Mouse (Mus musculus) cortical plate, adult 2 months (tissue): ENCODE measurements around the gene Hdhd3. TPM values are rescaled to one million over a fixed set of nuclear protein-coding genes. Genes with fewer than 3 reads are reported as not detected.

ENCODE experiments used
- H3K27ac ChIP-seq: fragments of 200-500 bp; 2 replicates; pipeline ENCODE4 v1.5.1; 2012; ENCODE audit warnings: low read length, control low read depth, inconsistent platforms; ENCODE audit not compliant: insufficient read depth
- H3K4me1 ChIP-seq: fragments of 200-500 bp; 2 replicates; pipeline ENCODE4 v1.6.1; 2011; ENCODE audit warnings: low read length; ENCODE audit not compliant: control insufficient read depth, insufficient read depth
- H3K4me3 ChIP-seq: fragments of 200-500 bp; 2 replicates; pipeline ENCODE4 v1.5.1; 2011; ENCODE audit warnings: mild to moderate bottlenecking, low read length, control low read depth; ENCODE audit not compliant: insufficient read depth
- CTCF ChIP-seq: fragments of 200-500 bp; IDR thresholded peaks from 2 replicates; pipeline ENCODE4 v1.5.1; 2011; ENCODE audit warnings: mild to moderate bottlenecking, control low read depth, low read length; ENCODE audit not compliant: insufficient read depth; ENCODE audit errors: extremely low read depth
- POLR2A ChIP-seq: fragments of 200-500 bp; IDR thresholded peaks from 2 replicates; pipeline ENCODE4 v1.6.1; 2011; ENCODE audit warnings: mild to moderate bottlenecking, low read length, control low read depth; ENCODE audit not compliant: insufficient read depth; ENCODE audit errors: extremely low read depth
- polyA plus RNA-seq: library from polyadenylated mRNA; depleted of rRNA; stranded (reverse); fragments of >200 nt; gene quantifications from 2 replicates; pipeline ENCODE4 v1.2.3, GENCODE M21; 2012

Hdhd3 gene
- polyA plus RNA-seq, 1 experiment = 7.6 TPM

DNA sequence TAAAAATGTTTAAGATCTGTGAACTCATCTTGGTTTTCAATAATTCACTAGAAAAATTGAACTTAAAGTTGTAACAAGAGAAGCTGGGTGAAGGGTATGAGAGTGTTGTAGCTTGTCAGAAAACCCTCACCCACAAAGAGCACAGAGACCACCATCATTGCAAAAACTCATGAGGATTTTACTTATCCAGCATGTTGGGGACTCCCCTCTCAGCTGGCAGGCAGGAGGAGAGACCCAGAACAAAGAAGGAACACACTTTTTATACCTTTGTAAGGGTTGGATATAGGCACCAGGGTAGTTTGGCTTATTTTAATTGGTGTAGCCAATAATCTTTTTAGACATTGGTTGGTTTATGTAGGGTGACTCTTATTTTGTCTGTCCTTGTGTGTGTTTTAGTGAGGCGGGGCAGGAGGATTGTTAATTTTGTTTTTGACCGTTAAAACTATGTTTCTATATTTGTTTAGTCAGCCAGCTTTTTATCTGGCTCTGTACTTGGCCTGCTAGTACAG lies 17.7 kb upstream of the Hdhd3 start:
- H3K27ac ChIP-seq = no peak overlapping the region
- TF ChIP-seq POLR2A (no peak), CTCF (no peak)
- no peak overlapping the region for H3K4me3 ChIP-seq
- H3K4me1 ChIP-seq = peaks cover 5% of the 10 kb centered on the region

DNA sequence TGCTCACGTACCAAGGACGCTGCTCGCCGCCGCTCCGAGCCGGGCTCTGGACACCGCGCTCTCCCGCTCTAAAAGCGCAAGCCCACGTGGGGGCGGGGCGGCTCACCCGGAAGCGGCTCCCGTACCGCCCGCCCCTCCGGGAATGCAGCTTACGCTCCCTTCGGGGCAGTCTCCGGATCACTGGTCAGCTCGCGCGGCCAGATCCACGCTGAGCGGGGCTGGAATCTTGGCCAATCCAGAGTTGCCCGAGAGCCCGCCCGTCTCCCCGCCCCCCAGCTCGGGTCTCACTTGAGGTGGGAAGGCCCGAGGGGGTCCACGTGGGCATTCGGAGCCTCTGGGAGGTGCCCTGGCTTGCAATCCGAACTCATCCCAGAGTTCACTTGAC lies 16.6 kb upstream of the Hdhd3 start, which contains the start of gene Alad:
Alad (minus strand) TSS at position 70 of the 385 bp plus-strand sequence.
- 0 out of 2 replicates have a peak within 1 kb of the TSS, but pooled peaks have one; percentile 24 for H3K27ac ChIP-seq
- H3K4me1 ChIP-seq = peaks cover 11% of the 10 kb centered on the region
- H3K4me3 ChIP-seq = peak within 1 kb of the TSS; percentile 94
- TF ChIP-seq CTCF (no peak), POLR2A (peak; percentile 55; the same call in 1 of the 2 replicates)

DNA sequence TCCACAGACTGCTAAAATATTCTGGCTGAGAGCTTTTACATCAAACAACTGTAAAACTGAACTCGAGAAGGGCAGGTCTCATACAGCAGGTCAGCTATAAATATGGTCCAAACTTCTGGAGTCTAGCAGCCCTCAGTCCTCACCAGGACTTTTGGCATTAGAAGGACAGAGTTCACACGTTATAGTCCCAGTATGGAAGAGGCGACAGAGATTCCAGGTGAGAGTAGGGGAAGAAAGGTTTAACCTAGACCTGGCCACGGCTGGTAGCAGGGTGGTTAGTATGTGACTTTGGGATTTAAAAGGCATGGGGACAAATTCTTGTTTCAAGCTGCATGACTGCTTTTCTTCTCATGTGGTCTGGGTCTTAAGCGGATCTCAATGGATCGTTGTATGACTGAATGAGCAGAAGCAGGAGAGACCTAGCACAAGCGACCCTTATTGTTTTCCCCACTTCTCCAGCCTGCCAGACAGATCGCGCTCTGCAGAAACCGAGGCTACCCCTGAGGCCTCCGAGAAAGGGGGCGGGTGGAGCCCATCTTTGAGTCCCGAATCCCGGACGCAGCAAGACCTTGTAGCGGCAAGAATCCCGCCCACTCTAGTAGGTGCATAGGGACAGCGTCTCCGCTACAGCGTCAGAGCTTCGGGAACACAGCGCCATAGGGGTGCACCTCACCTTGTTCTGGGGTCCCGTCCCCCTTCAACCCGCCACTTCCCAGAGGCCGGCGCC lies 16.0 kb upstream of the Hdhd3 start:
- 0 out of 2 replicates have a peak overlapping the region, but pooled peaks have one; percentile 24 for H3K27ac ChIP-seq
- H3K4me1 ChIP-seq = peaks cover 10% of the 10 kb centered on the region
- TF ChIP-seq POLR2A = no peak
- no peak for TF ChIP-seq CTCF

DNA sequence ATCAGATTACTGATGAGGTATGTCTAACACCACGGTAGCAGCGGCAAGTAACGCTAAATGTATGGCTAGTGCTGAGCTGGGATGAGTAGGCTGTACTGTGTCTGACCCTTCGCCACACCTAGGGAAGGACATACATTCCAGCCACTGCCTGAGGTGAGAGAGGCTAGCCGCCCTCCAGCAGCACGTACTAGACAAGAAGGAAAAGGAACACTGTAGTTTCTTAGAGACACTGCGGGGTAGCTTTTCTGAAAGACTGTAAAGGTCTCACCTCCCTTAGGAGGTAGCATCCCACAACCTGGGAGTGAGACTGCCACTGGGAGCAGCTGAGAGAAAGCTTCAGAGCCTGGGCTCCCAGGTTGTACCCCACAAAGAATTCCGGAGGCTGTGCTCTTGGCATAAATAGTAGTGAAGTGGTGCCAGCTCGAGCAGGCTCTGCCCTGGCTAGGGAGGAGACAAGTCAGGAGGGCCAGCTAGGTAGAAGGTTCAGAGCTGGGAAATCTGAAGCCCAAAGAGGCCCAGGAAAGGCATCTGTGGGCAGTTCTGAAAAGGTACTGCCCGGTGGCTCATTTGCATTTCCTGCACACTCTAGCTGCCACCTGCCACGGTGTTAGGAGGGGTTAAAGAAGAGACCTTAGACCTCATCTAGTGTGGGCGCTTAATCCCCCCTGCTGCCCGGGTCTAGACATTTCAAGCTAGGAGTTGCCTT lies 15.3 kb upstream of the Hdhd3 start:
- Histone ChIP-seq H3K27ac (no peak overlapping the region), H3K4me3 (peak overlapping the region; percentile 94; the same call in 1 of the 2 replicates), H3K4me1 (peaks cover 9% of the 10 kb centered on the region)
- no peak for TF ChIP-seq CTCF
- TF ChIP-seq POLR2A = no peak

More for the DNA sequence above, 16.0 kb upstream of the Hdhd3 start:
- H3K4me3 ChIP-seq = peak overlapping the region; percentile 94

DNA sequence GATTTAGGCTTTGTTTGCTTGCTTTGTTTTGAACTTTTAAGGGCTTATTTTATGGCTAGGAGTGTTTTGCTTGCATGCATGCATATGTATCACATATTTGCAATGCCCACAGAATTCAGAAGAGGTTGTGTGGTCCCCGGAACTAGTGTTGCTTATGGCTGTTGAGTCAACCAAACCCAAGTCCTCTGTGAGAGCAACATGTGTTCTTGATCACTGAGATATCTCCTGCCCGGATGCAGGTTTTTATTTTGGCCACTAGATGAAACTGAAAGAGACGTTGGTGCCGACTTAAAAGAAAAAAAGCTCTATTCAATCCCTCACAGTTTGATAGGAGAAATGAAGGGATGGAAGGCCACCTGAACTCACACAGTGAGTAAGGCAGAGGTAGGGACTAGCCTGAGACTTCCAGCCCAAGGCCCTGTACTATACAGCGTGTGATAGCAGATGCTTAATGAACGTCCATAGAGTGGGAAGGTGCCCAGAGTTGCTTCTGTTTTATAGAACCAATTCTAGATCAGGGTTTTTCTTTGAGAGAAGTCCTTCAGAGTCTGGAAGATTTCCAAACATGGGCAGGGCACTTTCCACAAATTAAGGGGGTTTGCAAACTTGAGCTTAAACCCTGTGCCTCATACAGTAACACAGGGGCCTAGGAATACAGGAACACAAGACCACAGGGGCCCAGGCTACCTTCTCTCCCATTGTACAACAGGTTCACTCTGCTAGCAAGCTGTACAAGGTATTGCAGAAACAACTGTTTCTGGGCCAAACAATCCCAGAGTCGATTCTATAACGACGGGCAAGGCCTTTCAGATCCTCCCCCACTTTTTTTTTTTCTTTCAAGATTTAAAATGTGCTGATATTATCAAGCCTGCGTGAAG lies 14.5 kb upstream of the Hdhd3 start:
- no peak overlapping the region for H3K4me3 ChIP-seq
- H3K27ac ChIP-seq = no peak overlapping the region
- TF ChIP-seq POLR2A (no peak), CTCF (no peak)
- peaks cover 9% of the 10 kb centered on the region for H3K4me1 ChIP-seq

DNA sequence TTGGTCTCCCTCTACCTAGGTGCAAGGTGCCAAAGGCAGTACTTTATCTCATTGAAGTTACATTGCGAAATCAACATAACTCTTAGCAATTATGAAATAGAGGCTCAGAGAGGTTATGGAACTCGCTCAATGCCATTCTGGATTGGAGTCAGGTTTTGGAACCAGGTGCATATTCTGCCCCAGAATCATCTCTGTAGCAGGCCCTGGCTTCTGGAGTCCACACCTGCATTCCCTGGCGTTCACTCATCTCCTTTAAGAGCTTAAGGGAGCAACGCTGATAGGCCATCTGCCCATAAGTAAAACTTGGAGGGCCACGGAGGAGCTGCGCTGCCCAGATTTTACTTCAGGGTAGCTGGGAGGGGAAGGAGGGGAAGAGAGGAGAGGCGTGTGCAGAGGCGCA lies 13.8 kb upstream of the Hdhd3 start:
- no peak overlapping the region for H3K4me3 ChIP-seq
- no peak overlapping the region for H3K27ac ChIP-seq
- TF ChIP-seq POLR2A (no peak), CTCF (no peak)
- peaks cover 9% of the 10 kb centered on the region for H3K4me1 ChIP-seq

DNA sequence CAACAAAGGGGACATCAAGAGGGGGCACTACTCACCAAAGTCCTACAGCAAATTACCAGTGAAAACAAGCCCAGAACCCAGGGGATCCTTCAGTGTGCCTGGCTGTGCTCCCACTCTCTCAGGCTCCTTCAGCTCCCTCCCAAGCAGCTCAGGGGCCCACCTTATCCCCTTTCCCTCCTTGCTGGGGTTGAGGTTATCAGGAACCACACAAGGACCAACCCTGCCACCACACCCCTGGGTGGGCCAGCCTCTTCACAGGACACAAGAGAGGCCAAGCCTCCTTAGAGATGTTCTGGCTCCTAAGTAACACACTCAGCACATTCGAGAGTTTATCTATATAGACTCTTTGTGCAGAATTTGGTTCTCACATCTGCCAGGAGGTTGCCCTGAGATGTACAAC lies 13.3 kb upstream of the Hdhd3 start:
- TF ChIP-seq CTCF (no peak), POLR2A (no peak)
- Histone ChIP-seq H3K4me3 (no peak overlapping the region), H3K27ac (no peak overlapping the region), H3K4me1 (peaks cover 9% of the 10 kb centered on the region)

DNA sequence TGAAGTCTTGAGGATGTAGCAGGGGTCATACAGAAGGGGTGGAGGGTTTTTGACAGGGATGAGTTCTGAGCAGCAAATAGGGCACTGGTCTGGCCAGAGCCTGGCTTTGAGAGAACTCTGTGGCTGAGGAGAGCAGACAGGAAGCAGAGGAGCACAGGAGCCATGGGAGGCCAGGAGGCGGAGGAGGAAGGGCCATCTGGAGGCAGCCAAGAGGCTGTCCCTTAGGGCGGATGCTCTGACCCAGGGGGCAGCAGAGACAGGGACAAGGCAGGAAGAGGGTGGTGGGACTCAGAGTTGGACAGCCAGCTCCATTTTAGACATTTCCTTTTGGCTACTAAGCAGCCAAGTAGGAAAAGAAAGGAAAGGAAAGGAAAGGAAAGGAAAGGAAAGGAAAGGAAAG lies 12.8 kb upstream of the Hdhd3 start:
- Histone ChIP-seq H3K4me3 (no peak overlapping the region), H3K27ac (peak overlapping the region; percentile 65; the same call in 1 of the 2 replicates), H3K4me1 (peaks cover 9% of the 10 kb centered on the region)
- no peak for TF ChIP-seq CTCF

DNA sequence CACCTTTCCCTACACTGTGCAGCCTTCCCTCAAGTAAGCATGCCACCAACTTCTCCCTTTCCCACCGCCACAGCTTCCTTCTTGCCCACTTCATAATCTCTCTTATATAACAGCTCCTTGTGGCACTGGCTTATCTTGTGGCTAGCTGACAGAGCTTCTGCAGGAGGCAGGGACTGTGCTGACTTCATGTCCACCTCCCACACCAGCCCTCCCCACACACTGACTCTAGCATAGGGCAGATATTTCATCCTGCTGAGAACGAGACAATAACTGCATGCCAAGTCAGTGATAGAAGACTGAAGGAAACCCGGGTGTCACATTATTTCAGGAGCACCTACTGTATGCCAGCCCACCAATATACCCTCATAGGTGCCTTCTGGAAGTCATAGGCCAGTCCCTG lies 12.2 kb upstream of the Hdhd3 start:
- TF ChIP-seq POLR2A (no peak), CTCF (no peak)
- H3K4me3 ChIP-seq = no peak overlapping the region
- peaks cover 9% of the 10 kb centered on the region for H3K4me1 ChIP-seq
- peak overlapping the region; percentile 65; the same call in 1 of the 2 replicates for H3K27ac ChIP-seq
